Mouse (Mus musculus): ENCODE measurements at regions not wholly inside any gene's neighbourhood (a gene's known extent, or its start where the extent isn't known, plus 50 kb on each side); places are given as distances from the start of the nearest gene placed in this dataset.
"Not testable (repeated sequence)": the region's sequence is repeated elsewhere in the genome, so short reads cannot be mapped to it uniquely, and the experiment has no call there.

DNA sequence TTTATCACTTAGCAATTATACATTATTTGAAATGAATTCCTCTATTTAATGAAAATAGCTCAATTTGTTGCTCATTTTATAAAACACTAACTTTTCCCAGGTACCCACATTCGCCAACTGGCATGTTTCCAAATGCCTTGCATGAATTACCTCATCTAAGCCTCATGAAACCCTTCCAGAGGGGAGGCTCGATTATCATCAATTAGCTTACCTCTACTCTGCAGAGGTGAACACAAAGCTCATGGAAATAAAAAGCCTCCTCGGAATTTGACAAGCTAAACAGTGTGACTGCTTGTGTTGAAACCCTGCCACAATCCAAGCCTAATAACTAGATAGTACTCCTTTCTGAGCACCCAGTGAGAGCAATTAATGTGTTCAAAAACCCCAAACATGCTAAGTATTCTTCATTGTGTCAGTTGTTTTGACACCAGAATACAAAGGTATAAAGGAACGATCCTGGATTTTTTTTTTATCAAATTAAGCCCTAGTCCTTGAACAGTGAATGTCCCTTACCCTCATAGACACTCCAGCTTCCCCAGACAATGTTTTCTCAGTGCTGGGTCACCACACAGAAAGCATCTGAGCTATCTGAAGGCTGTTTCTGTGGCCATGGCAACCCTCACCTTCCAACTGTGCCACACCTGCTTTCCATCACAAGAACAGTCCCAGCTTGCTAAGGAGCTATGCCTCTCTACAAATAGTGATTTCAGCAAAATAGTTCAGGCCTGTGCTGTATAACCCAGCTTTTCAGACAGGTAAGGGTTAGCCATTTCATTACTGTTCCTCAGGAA, 530.4 kb downstream of the Rapgef2 start:
- no peak for DNase-seq

DNA sequence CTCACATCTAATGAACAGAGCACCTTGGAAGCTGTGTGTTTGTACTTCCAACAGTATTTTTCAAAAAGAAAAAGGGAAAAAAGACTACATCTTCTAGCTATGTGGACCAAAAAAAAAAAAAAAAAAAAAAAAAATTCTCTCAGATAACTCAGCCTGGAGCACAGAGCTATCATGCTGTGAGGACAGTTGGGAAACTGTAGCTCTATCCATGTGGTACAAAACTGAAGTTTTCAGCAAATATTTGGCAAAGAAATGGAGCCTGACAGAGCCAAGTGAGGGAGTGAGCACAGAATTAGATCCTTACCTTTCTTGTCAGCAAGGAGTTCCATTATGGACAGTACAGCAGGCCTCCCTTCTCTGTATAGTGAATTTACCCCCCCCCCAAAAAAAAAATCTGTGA, 550.2 kb downstream of the Rapgef2 start:
- DNase-seq, result no peak

DNA sequence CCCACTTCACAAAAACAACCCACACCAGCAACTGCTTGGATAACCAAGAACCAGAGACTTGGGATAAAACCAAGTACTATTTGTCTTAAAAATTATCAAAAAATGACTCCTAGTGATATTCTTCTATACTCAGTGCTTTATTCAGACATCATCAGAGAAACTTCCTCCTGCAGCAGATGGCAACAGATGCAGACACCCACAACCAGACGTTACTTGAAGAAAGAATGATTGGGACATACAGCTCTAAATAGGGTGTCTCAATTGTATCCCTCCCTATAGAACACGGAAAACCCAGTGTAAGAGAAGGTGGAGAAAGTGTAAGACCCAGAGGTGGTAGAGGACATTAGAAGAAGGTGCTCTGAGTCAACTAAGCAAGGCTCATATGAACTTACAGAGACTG, 569.6 kb downstream of the Rapgef2 start:
- no peak for DNase-seq

DNA sequence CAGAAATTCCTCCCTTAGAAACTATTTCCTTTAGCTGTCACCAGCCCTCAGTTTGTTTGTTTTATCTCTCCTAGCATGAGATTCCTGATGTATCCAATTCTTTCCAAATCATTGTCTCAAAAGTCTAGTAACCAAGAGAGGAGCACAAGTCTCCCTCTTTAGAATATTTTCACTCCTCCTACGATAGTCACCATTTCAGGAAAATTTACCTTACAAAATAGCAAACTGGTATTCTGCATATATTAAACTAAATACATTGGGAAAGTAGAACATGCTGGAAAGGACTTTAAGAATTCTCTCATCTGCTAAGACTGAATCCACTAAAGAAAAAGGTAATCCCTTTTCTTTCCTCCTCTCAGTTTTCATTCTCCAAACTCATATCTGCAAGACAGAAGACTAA, 578.6 kb downstream of the Rapgef2 start:
- DNase-seq, result no peak

DNA sequence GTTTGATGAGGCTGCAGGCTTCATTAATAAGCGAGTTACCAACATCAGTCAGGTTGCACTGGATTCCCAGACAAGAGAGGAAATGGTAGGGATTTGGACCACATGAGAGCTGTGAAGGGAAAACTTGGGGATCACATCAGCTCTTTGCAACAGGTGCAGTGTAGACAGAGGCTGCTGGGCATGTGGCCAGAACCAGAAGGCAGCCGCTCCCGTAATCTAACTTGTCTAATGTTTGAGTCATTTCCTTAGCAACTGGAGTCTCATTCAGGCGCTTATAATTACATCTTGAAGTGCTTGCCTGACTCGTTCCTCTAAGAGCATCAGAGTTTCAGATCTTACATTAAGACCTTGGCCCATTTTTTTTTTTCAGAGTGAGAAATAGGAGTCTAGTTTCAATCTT, 587.4 kb downstream of the Rapgef2 start:
- DNase-seq, result no peak

DNA sequence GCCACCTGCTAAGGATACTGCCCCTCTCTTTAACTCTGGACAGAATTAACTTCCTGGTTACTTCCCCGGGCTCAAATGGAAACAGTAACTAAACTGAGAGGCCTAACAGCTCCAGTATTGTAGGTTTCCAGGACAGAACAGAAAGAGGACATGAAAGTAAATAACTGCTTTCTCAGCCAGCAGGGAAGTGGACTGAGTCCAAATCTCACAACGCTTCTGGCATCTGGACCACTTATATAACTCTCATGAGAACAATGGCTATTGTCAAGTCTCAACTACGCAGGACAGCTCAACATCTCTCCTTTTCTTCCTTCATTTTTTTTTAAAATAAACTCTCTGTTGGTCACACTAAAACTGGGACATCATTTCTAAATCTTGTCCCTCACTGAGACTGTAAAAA, 594.8 kb downstream of the Rapgef2 start:
- no peak for DNase-seq

DNA sequence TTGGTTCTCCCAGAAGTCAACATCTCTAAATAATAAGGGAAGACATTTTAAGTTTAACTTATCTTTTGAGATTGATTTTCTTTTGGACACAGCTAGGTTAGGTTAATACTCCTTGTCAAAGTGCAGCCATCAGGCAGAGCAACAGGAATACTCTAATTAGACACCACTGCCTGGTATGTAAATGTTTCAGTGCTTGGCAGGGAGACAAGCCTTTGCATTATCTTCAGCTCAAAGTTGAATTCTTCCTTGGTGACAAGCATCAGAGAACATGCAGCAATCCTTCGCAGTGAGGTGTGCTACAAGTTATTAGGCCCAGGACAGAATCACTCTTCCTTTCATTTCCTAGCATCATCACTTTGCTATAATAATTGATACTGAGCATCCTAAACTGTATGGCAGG, 608.7 kb downstream of the Rapgef2 start:
- no peak for DNase-seq

DNA sequence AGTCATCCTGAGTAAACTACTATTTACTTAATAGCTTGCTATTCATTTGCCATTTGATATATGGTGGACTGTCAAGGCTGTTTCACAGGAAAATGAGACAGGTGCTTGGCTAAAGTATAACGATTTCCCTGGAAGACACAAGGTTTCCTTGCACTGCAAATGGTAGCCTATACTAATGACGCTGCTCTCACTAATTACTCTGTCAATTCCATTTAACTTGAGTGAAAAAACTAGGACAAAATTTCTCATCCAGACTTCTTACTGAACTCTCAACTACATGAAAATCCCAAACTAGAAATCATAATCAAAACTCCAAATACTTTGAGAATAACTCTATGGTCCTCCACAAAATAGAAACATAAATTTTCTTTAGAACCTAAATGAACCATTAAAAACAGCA, 609.5 kb downstream of the Rapgef2 start:
- no peak for DNase-seq

DNA sequence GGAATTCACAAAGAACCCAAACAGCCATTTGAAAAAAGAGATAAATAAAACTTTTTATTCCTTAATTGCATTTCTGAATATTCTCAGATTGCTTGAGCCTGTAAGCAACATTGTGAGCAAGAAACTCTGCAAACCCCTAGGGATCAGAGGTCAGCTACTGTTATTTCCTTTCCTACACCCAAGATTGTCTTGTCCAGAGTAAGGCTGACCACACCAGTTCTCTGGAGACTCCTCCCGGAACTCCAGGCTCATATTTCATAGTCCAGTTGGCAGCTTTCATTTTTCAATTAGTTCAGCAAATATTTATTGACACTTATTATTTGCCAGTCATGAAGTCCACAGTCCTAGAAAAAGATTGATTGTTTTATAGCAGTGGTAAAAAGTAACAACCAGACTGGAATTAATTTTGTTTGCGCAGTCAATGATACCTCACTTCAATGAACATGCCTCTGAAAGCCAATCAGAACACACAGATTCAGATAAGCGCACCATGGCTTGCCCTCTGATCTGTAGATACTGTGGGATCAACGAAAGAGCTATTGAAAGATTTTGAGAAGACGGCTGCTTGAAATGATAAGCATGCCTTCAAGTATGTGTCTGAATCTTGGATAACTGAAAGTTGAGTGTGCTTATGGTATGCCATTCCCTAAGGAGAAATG, 611.7 kb downstream of the Rapgef2 start:
- DNase-seq, result no peak

DNA sequence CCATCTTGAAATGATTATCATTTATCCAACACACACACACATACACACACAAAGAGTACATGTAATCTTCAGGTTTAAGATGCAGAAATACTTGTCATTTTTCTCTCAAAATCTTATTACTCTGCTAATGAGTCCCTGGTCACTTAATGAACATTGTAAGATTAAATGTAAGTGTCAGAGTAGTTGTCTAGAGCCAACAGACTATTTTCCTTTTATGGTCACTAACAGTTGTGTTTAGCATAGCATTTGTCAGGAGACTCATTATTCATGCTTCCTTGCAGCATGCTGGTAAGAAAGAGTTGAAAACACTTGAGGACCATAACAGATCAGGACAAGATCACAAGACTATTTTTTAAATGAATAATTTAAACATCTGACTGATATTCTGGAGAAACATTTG, 618.3 kb downstream of the Rapgef2 start:
- no peak for DNase-seq

DNA sequence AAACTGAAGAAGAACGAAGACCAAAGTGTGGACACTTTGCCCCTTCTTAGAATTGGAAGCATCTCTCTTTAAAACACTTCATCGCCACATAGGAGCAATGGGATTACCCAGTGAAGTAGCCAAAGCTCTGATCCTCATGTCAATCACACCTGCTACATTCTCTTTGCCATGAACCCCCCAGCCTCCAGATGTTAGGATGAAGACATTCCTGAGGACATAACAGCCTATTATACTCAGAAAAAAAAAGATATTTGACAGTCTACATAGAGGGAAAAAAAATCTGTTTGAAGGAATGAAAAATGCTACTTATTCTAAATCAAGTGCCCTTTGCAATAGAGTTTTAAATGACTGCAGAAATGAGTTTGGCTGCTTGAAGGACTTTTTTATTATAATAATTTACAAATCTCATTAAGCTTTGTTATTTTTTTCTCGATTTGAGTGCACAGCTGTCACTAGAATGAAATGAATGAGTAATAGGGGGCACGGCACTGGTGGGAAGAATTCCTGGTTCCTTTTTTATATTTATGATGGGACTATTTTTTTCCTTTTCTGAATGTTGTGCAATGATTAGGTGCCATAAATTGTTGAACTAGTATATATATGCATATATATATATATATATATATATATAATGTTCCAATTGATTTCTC, 618.8 kb downstream of the Rapgef2 start:
- DNase-seq, result no peak

DNA sequence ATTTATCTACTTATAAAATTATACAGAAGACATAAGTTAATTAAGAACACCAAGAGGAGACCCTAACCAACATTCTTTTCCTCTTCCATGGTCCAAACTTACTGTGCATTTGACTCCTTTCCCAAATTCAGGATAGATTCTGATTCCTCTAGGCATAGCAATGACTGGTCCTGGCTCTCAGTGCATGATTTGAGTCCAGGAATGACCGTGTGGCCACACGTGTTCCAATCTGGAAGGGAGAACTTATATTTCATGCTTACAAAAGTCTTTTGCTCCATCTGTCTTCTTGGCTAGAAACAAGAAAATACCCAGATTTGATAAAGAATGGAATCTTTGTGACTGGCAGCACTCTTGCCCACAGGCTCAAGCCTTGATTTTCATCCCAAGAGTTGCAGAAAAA, 638.2 kb downstream of the Rapgef2 start:
- DNase-seq, result no peak

DNA sequence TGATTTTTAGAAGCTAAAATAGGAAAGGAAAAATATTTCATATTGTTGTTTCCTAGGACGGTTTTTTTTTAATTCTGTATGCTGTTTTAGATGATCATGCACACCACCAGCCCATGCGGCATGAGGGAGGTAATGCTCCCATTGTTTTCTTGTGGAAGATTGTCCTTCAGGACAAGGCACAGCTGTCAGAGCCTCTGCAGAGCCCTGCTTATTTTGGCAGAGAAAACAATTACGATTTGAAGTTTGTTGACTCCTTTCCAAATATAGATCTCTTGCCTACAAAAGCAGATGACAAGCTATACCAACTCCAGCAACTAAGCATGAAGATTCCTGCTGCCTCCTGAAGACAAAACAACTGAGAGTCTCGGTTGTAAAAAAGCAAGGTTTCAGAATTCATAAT, 650.9 kb downstream of the Rapgef2 start:
- no peak for DNase-seq

DNA sequence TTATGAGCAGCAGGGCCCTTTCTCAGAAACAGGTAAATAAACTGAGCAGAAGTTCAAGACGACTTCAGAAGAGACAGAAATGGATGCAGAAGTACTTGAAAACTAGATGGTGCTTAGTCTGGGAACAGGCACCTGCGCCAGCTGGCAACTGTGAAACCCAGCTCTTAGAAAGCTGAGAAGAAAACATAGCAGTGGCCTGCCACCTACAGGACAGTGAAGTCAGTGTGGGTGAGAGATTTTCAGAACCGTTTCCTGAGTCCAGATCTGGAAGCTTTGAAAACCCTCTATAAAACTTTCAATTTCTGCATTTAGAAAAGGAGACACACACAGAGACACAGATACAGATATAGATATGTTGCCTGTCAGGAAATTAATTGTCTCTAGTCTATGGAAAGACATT, 667.4 kb downstream of the Rapgef2 start:
- no peak for DNase-seq

DNA sequence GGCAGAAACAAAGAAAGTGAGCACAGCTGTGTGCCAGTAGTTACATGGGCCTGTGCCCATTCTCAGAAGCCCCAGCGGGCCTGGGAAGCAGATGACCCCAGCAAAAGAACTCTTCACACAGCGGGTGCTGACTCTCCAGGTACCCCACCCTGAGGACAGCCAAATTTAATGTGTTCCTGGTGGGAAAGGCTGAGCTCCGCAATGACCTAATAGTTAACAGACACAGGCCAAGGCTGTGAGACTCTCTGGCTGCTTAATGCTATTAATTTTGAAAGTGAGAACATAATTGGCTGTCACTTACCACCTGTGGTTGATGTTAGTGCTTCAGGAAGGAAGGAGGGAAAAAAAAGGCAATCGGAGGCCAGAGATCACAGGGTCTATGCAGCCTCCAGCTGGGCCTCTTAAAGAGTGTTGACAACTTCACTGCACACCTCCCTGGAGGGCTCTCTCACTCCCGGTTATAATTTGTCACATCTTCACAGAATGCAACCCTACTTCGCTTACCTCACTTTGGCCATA, 691.5 kb downstream of the Rapgef2 start:
- DNase-seq, result no peak

DNA sequence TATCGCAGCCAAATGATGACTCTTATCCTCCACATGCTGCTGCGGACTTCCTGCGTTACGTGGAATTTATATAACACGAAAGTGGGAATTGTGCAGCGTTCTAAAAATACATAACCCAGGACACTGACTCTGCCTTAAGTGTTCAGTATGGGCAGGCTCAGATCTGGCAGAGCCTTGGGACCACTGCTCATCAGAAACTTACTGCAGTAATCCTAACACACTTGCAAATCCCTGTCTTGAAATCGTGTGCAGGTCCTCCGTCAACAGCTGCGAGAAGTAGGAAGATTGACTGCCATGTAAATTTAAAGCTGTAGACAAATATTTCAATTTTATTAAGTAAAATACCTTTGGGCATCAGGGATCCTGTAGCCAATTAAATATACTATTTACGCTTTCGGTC, 692.0 kb downstream of the Rapgef2 start:
- DNase-seq, result no peak

DNA sequence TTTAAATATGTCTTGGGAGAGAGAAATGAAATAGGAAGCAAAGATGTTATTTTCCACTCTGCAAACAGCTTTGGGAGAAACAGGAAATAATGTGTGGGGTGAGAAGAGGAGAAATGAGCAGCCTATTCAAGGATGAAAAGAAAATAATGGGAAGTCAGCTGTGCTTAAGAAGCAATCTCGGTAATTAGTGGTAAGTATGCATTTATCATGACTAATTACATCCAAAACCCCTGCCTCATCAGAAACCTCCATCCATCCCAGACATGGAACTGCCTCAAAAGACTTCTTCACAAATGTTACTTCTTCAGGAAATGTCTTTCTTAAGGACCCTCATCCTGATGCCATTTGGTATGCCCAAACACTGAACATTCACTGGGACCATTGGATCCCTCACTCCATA, 699.7 kb downstream of the Rapgef2 start:
- DNase-seq, result no peak

DNA sequence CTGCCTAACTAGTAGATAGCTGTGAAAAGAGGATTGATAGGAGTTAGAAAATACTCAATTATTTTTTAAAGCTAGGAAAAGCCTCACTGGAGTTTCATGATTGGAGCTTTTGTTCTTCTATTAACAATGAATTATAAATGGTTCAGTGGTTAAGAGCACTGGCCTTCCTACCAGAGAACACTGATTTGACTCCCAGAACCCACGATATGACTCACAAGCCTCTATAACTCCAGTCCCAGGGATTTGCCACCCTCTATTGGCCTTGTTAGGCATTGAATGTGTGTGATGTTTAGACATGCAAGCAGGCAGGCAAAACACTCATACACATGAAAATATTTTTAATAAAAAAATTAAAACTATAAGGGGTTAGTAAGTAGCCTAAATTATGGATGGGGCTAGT, 704.4 kb downstream of the Rapgef2 start:
- DNase-seq, result no peak

DNA sequence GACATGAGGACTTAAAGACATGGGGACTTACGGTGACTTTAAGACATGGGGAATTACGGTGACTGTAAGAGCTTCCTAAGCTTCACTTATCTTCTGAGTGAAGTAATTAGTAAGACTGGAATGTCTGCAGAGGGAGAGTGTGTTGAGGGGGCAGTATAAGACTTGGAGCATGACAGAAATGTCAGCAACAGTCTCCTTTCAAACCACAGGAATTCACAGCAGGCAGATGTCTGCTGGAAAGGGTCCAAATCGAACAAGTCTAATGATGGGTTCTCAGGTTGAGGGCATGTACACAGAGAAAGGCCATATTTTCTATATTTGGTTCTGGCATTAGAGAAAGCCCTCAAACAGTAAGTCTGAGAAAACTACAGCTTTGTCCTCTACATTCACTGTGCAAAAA, 705.2 kb downstream of the Rapgef2 start:
- DNase-seq, result no peak

DNA sequence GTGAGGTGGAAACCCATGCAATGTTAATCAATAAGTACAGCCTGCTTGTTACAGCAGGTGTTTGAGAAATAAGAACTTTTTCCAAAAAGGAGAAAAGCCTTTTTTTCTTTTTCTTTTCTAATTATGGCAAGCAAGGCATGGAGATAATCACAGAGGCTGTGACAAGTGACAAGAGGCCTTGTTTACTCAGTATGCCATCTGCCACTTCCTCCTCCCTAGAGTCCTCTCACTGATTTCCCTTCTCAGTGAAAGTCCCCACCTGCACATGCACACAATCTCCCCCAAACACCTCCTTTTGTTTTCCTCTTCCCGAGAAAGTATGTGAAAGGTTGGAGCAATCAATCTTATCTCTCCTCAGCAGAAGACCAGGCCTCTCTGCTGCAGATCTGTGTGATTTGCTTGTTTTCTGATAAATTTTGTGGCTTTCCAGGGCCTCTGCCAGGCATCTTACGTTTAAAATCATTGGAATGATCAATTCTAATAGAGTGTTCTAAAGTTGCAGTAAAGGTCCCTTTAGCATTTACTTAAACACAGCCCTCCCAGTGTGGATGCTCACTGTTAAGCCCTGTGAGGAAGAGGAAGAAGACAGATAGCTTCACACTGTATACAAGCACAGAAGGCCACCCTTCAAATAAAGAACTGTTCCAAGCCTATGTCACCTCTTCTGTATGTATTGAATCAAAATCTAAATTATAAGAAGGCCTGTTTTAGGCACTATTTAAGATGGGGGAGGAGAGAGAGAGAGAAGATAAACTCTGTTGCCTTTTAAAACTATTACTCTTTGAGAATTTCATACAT, 710.5 kb downstream of the Rapgef2 start:
- DNase-seq, result no peak

DNA sequence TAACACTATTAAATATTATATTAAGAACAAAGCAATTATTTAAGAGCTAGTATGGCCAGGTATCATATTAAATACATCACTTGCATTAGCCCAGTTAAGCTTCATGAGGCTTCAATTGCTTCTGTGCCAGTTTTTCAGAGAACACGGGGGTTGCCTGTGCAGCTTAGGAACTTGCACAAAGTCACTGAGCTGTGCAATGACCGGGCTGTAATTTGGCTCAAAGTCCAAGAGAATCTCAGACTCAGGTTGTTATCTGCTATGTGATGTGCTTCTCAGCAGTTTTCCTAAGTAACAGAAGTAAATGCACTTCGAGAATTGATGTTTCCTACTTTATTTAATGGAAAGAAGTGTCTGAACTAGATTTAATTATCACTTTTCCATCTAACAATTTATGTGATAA, 711.5 kb downstream of the Rapgef2 start:
- DNase-seq, result no peak

DNA sequence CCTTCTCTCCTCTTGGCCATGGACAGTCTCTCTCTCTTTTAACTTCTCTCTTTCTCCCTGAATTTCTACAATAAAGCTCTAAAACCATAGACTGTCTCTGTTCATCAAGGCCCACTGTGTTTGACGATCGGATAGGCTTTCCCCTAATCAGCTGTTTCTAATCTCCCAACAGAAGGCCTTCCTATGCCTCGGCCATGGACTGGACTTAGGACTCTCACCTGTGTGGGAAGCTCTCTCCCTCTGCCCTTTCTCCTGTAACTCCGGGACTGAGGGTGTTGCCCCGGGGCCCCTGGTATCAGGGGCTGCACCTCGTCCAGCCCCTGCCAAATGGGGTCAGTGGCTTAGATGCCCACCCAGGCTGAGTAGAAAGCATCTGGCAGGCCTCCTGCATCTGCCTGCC, 713.0 kb downstream of the Rapgef2 start:
- no peak for DNase-seq

DNA sequence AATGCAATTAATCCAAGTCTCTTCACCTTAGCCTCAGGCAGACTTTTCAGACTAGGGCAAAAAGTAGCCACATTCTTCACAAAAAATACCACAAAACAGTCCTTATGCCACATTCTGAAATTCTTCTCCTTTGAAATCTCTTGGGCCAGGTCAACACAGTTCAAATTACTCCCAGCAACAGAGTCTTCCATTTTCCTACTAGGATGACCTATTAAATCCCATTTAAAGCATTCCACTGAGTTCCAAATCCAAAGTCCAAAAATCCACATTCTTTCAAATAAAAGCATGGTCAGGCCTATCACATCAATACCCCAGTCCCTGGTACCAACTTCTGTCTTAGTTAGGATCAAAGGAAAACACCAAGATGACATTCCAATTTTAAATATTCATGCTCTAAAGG, 721.4 kb downstream of the Rapgef2 start:
- DNase-seq, result not testable (repeated sequence)
